Mouse (Mus musculus) frontal cortex, postnatal 25 days (tissue): ENCODE measurements around the gene Dlgap1.

Experiments
- DNase-seq, 2 experiments: peaks; one replicate each; pipeline ENCODE4 v3.0.0; 2022; ENCODE audit warnings: low spot score in 2 of 2

Dlgap1 gene

DNA sequence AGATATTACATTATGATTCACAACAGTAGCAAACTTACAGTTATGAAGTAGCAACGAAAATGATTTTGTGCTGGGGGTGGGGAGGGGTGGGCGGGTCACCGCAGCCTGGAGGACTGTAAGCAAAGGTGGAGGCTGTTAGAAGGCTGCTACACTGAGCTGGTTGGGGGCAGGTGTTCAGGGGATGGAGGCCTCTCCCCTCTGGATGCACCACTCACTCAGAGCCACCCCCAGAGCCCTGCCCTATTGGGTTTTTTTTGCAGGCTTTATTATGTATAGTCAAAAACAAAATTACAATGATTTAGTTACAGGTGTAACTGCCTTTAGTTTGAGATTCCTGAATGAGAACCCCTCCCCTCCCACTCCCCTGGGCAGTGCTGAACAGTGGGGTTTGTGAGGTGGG lies 895.8 kb downstream of the Dlgap1 start:
- no peak for DNase-seq

- DNase-seq, result no peak
Observed at GRCm38 (mm10) chr17:70865060-70865604, 896.3 kb downstream of the Dlgap1 start.

DNA sequence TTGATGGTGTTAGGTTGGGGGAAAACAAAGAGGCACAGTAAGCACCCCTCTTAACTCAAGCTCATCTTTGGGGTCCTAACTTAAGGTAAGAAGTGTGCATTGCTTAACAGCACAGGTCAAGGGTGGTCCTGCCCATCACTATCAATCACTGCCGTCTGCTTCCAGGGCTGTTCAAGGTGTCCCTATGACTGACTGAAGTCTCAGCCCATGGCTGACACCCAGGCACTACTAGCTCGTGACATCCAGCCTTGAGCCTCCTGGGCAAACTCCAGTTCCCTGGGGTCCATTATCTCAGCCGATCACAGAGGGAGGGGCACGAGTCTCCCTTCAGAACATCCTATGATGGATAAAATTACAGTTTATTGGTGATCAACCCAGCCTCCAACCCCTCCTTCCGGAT lies 897.2 kb downstream of the Dlgap1 start:
- DNase-seq, result no peak

- DNase-seq, result no peak
Observed at GRCm38 (mm10) chr17:70866538-70867114, 897.8 kb downstream of the Dlgap1 start.

GRCm38 (mm10) chr17:70868577-70869229 lies 899.8 kb downstream of the Dlgap1 start:
- DNase-seq, result no peak

GRCm38 (mm10) chr17:70870581-70870980 lies 901.7 kb downstream of the Dlgap1 start:
- DNase-seq, result no peak
